Mouse (Mus musculus): ENCODE measurements around the gene Lrp2bp. TPM values are rescaled to one million over a fixed set of nuclear protein-coding genes. Genes with fewer than 3 reads are reported as not detected.

Lrp2bp gene
- 0.85 TPM for polyA plus RNA-seq (2014; fragmentation: Illumina TruSeq; extraction: RNeasy Lipid Tissue Mini Kit (QIAGEN cat#74804); ENCODE audit: low read depth, low replicate concordance)

DNA sequence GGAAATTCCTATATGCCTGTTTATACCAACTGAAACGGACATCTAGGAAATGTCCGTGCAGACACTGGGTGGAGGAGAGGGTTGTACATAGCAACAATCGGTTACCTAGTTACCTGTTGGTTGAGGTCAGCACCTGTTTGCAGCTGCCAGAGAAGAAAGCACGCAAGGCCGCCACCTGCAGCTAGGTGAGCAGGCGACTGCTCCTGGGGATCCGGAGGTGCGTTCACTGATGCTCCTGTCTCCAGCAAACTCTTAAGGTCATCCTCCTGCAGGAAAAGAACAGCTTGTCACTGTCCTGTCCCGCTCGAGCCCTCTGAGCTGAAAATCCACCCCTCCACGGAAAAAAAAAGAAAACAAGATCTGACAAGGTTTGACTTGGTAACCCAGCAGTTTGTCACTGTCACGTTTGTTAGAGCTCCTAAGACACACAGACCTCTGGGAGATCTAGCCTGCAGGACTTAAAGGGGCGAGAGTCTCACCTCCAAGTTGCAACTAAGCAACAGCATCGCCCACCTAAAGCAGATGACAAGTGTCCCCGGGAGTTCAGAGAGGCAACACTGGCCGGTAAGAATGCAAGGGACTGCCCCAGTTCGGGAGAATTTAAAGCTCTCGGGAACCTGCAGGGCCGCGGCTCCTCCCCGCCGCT, at the start of gene Lrp2bp:
TSS of gene Lrp2bp (plus strand) at position 166 of the 646 bp plus-strand sequence.

DNA sequence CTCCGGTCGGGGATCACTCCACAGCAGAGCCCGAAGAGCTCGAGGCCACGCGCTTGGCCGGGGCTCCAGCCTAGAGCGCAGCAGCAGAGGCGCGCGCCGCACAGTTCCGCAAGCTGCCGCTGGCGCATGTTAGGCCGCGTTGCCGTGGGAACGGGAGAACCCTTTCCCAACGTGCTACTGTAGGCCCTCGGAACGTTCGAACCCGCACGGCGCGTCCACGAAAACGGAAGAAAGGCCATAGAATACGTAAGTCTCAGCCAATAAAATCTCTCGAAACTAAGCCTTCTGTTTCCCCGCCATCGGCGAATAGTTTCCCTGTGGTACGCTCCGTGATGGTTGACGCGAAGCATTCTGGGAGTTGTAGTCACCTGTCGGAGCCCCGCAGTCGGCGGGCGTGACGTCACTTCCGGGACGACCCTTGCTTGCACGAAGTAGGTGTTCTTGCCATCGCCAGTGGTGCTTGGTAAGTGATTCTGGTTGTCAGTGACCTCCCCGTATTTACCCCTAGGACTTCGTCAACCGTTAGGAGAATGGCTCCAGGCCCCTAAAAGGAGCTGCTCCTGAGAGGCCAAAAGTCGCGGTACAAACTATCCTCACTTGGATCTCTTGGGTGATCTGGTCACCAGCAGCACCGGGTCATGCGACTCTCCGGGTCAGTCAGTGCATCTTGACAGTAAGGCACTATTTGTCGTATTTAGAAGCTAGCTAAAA, 23.8 kb upstream of the Lrp2bp start, which contains the start of the genes 1700029J07Rik and Ufsp2:
TSS of gene 1700029J07Rik (minus strand) at position 127 of the 711 bp plus-strand sequence.
TSS of gene Ufsp2 (plus strand) at position 403 of the 711 bp plus-strand sequence.

DNA sequence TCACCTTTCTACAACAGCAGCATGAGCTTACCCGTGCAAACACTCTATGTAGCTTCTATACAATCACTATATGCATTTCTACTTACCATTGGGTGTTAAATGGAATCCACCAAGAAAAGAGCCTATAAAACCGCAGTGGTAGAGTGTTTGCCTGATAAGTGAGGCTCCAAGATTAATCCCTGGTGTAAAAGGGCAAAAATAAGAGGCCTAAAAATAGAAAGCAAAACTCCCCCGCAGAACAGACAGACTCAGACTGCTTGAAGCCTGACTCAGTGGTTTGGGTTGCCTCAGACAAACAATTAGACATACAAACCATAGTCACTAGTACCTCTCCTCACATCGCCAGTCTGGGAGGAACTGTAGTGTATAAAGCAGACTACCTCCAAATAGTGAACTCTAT, 6.5 kb downstream of the Lrp2bp start, which contains the start of gene Ankrd37:
TSS of gene Ankrd37 (minus strand) at position 112 of the 400 bp plus-strand sequence.

Other genes with a start within 250 kb of the Lrp2bp start
- 2.7 TPM for gene Pdlim3, start 113.8 kb upstream of the Lrp2bp start, polyA plus RNA-seq (2014; fragmentation: Illumina TruSeq; extraction: RNeasy Lipid Tissue Mini Kit (QIAGEN cat#74804); ENCODE audit: low read depth, low replicate concordance)
- not detected for gene Ccdc110, start 64.7 kb upstream of the Lrp2bp start, polyA plus RNA-seq (2014; fragmentation: Illumina TruSeq; extraction: RNeasy Lipid Tissue Mini Kit (QIAGEN cat#74804); ENCODE audit: low read depth, low replicate concordance)
- 13.5 TPM for gene 1700029J07Rik, start 24.1 kb upstream of the Lrp2bp start, polyA plus RNA-seq (2014; fragmentation: Illumina TruSeq; extraction: RNeasy Lipid Tissue Mini Kit (QIAGEN cat#74804); ENCODE audit: low read depth, low replicate concordance)
- gene Ufsp2, start 23.8 kb upstream of the Lrp2bp start, polyA plus RNA-seq (2014; fragmentation: Illumina TruSeq; extraction: RNeasy Lipid Tissue Mini Kit (QIAGEN cat#74804); ENCODE audit: low read depth, low replicate concordance) = 114 TPM
- 1.7 TPM for gene Ankrd37, start 6.4 kb downstream of the Lrp2bp start, polyA plus RNA-seq (2014; fragmentation: Illumina TruSeq; extraction: RNeasy Lipid Tissue Mini Kit (QIAGEN cat#74804); ENCODE audit: low read depth, low replicate concordance)
- gene Cfap97, start 152.5 kb downstream of the Lrp2bp start, polyA plus RNA-seq (2014; fragmentation: Illumina TruSeq; extraction: RNeasy Lipid Tissue Mini Kit (QIAGEN cat#74804); ENCODE audit: low read depth, low replicate concordance) = 46.8 TPM
- gene Snx25, start 152.9 kb downstream of the Lrp2bp start, polyA plus RNA-seq (2014; fragmentation: Illumina TruSeq; extraction: RNeasy Lipid Tissue Mini Kit (QIAGEN cat#74804); ENCODE audit: low read depth, low replicate concordance) = 29.9 TPM
- 383 TPM for gene Slc25a4, start 212.0 kb downstream of the Lrp2bp start, polyA plus RNA-seq (2014; fragmentation: Illumina TruSeq; extraction: RNeasy Lipid Tissue Mini Kit (QIAGEN cat#74804); ENCODE audit: low read depth, low replicate concordance)